ENCODE assay signal across 10 mouse cellular contexts in genomic region chr1:53061871-53062608, GRCm38 (mm10). TPM values are rescaled to one million over a fixed set of nuclear protein-coding genes. Genes with fewer than 3 reads are reported as not detected.
A peak's percentile ranks its signal among the peaks of the same experiment; 100 is the strongest.
DNase-seq lines count a peak whose midpoint lies in the region; ATAC-seq and TF ChIP-seq lines count a peak whose summit lies in the region.
"Had no signal": no experiment of that assay in that cellular context is flagged by ENCODE, and none has a peak within 500 bp of the region (broad histone marks: within the 10 kb centered on the region; RNA-seq: fewer than 3 reads in every experiment).

No protein-coding gene starts in this region.

- DNase-seq in forebrain, embryonic 11.5 days (ENCODE audit: low spot score), result no peak
- DNase-seq in midbrain, embryonic 14.5 days, result peak; percentile 20
- no peak for DNase-seq in midbrain, embryonic 10.5 days (ENCODE audit: low spot score)
- DNase-seq in limb, embryonic 14.5 days (ENCODE audit: low spot score), result peak; percentile 15
- DNase-seq in MN1 (ENCODE audit: low spot score), result no peak
- DNase-seq in cerebellum, postnatal 4 days (ENCODE audit: low spot score in 2 of 2), result no peak
- no peak for DNase-seq in thymus, postnatal 4 days

- no peaks in the 10 kb centered on the region for H3K27me3 ChIP-seq in forebrain, embryonic 13.5 days
- no peaks in the 10 kb centered on the region for H3K27me3 ChIP-seq in forebrain, embryonic 11.5 days (ENCODE audit: control insufficient read depth, insufficient read depth, low read length)
- H3K27me3 ChIP-seq in midbrain, embryonic 14.5 days (ENCODE audit: control insufficient read depth, insufficient read depth, low read length), result no peaks in the 10 kb centered on the region
- no peaks in the 10 kb centered on the region for H3K27me3 ChIP-seq in midbrain, embryonic 10.5 days (ENCODE audit: low read depth, poor library complexity, severe bottlenecking)
- H3K27me3 ChIP-seq in limb, embryonic 14.5 days (ENCODE audit: control insufficient read depth, insufficient read depth, low read length), result no peaks in the 10 kb centered on the region
- H3K27me3 ChIP-seq: liver, embryonic 15.5 days had no signal

- no peak overlapping the region for H3K27ac ChIP-seq in forebrain, embryonic 13.5 days
- H3K27ac ChIP-seq in forebrain, embryonic 11.5 days (ENCODE audit: low read depth, low read length), result no peak overlapping the region
- 0 out of 2 replicates have a peak overlapping the region, but pooled peaks have one; percentile 9 for H3K27ac ChIP-seq in midbrain, embryonic 14.5 days (replicated peaks; ENCODE audit: low read depth, low read length)
- H3K27ac ChIP-seq in midbrain, embryonic 10.5 days (replicated peaks), result no peak overlapping the region
- H3K27ac ChIP-seq in limb, embryonic 14.5 days (replicated peaks; ENCODE audit: low read depth, low read length), result no peak overlapping the region
- H3K27ac ChIP-seq: liver, embryonic 15.5 days had no signal

- WGBS in forebrain, embryonic 13.5 days, result 71% methylated on average over 13 of the region's 13 CpGs
- 80% methylated on average over 13 of the region's 13 CpGs for WGBS in forebrain, embryonic 11.5 days
- WGBS in midbrain, embryonic 14.5 days, result 53% methylated on average over 13 of the region's 13 CpGs
- 86% methylated on average over 13 of the region's 13 CpGs for WGBS in midbrain, embryonic 10.5 days
- 48% methylated on average over 13 of the region's 13 CpGs for WGBS in limb, embryonic 14.5 days

- H3K4me1 ChIP-seq in forebrain, embryonic 13.5 days, result peaks cover 8% of the 10 kb centered on the region; the same call in 1 of the 2 replicates
- H3K4me1 ChIP-seq in forebrain, embryonic 11.5 days (replicated peaks; ENCODE audit: control insufficient read depth, insufficient read depth, low read length), result no peaks in the 10 kb centered on the region
- 0 out of 2 replicates have a peak, but pooled peaks cover 10% of the 10 kb centered on the region for H3K4me1 ChIP-seq in midbrain, embryonic 14.5 days (ENCODE audit: control insufficient read depth, insufficient read depth, low read length)
- peaks cover 16% of the 10 kb centered on the region for H3K4me1 ChIP-seq in midbrain, embryonic 10.5 days
- H3K4me1 ChIP-seq in limb, embryonic 14.5 days (ENCODE audit: control insufficient read depth, insufficient read depth, low read length), result peaks cover 16% of the 10 kb centered on the region
- H3K4me1 ChIP-seq: liver, embryonic 15.5 days had no signal

- no peak overlapping the region for H3K4me3 ChIP-seq in forebrain, embryonic 13.5 days
- no peak overlapping the region for H3K4me3 ChIP-seq in forebrain, embryonic 11.5 days (ENCODE audit: low read depth, low read length)
- H3K4me3 ChIP-seq in midbrain, embryonic 14.5 days (replicated peaks; ENCODE audit: low read depth, low read length), result no peak overlapping the region
- H3K4me3 ChIP-seq in midbrain, embryonic 10.5 days, result no peak overlapping the region
- H3K4me3 ChIP-seq in limb, embryonic 14.5 days (replicated peaks; ENCODE audit: low read length), result peak overlapping the region; percentile 14; the same call in 1 of the 2 replicates
- H3K4me3 ChIP-seq: liver, embryonic 15.5 days had no signal

- H3K9ac ChIP-seq in forebrain, embryonic 13.5 days, result no peak overlapping the region
- H3K9ac ChIP-seq in forebrain, embryonic 11.5 days (ENCODE audit: low read length), result no peak overlapping the region
- H3K9ac ChIP-seq in midbrain, embryonic 14.5 days (replicated peaks; ENCODE audit: low read length), result no peak overlapping the region
- no peak overlapping the region for H3K9ac ChIP-seq in limb, embryonic 14.5 days (ENCODE audit: low read depth, low read length, severe bottlenecking)
- H3K9ac ChIP-seq: liver, embryonic 15.5 days had no signal

- H3K4me2 ChIP-seq in forebrain, embryonic 13.5 days, result no peak overlapping the region
- no peak overlapping the region for H3K4me2 ChIP-seq in forebrain, embryonic 11.5 days (ENCODE audit: low read depth, low read length, severe bottlenecking)
- no peak overlapping the region for H3K4me2 ChIP-seq in midbrain, embryonic 14.5 days (ENCODE audit: low read length)
- H3K4me2 ChIP-seq in limb, embryonic 14.5 days (replicated peaks; ENCODE audit: low read depth, low read length, severe bottlenecking), result peak overlapping the region; percentile 29
- H3K4me2 ChIP-seq: liver, embryonic 15.5 days had no signal

- TF ChIP-seq POLR2A in limb, embryonic 14.5 days (IDR thresholded peaks at IDR 0.05; ENCODE audit: borderline replicate concordance, extremely low read depth, insufficient read depth, insufficient read length), result no peak

- no peaks in the 10 kb centered on the region for H3K36me3 ChIP-seq in forebrain, embryonic 13.5 days (ENCODE audit: poor library complexity, severe bottlenecking)
- no peaks in the 10 kb centered on the region for H3K36me3 ChIP-seq in forebrain, embryonic 11.5 days (ENCODE audit: control insufficient read depth, insufficient read depth, low read length)
- H3K36me3 ChIP-seq in midbrain, embryonic 14.5 days (ENCODE audit: control insufficient read depth, insufficient read depth, low read length), result no peaks in the 10 kb centered on the region
- H3K36me3 ChIP-seq in midbrain, embryonic 10.5 days, result no peaks in the 10 kb centered on the region
- H3K36me3 ChIP-seq in limb, embryonic 14.5 days (ENCODE audit: control insufficient read depth, insufficient read depth, low read length), result no peaks in the 10 kb centered on the region
- H3K36me3 ChIP-seq: liver, embryonic 15.5 days had no signal

- no peaks in the 10 kb centered on the region for H3K9me3 ChIP-seq in forebrain, embryonic 13.5 days (replicated peaks)
- H3K9me3 ChIP-seq in forebrain, embryonic 11.5 days (ENCODE audit: control insufficient read depth, low read length), result no peaks in the 10 kb centered on the region
- H3K9me3 ChIP-seq in midbrain, embryonic 14.5 days (ENCODE audit: control insufficient read depth, low read length), result no peaks in the 10 kb centered on the region
- H3K9me3 ChIP-seq in midbrain, embryonic 10.5 days (replicated peaks), result no peaks in the 10 kb centered on the region
- H3K9me3 ChIP-seq in limb, embryonic 14.5 days (ENCODE audit: control insufficient read depth, low read length), result no peaks in the 10 kb centered on the region
- H3K9me3 ChIP-seq: liver, embryonic 15.5 days had no signal

- ATAC-seq in forebrain, embryonic 13.5 days, result peak; percentile 84; the same call in 1 of the 2 replicates
- ATAC-seq in forebrain, embryonic 11.5 days (replicated peaks; ENCODE audit: low FRiP score), result no peak
- no peak for ATAC-seq in midbrain, embryonic 14.5 days (ENCODE audit: low FRiP score, low TSS enrichment)
- no peak for ATAC-seq in limb, embryonic 14.5 days (ENCODE audit: low FRiP score, low read depth)
- ATAC-seq: Patski had no signal

RNA-seq across cellular contexts. Expression of gene Mstn, which starts 0.6 kb away (rescaled TPM):
- polyA plus RNA-seq in forebrain, embryonic 13.5 days (2015; fragmentation: Nextera tagmentation; extraction: Ambion mirVana), result 0.19 and 0.28 TPM in 2 replicates
- polyA plus RNA-seq in forebrain, embryonic 11.5 days (2014; fragmentation: Nextera tagmentation; extraction: Ambion mirVana), result 0.09 and 0.24 TPM in 2 replicates
- polyA plus RNA-seq in midbrain, embryonic 14.5 days (2014; fragmentation: Nextera tagmentation; extraction: Ambion mirVana), result 0.11 and 0.39 TPM in 2 replicates
- polyA plus RNA-seq in midbrain, embryonic 10.5 days (2016; fragmentation: Nextera tagmentation; extraction: Ambion mirVana), result 0.27 and 0.47 TPM in 2 replicates
- polyA plus RNA-seq in limb, embryonic 14.5 days (2012; rRNA removed), result 8.6 and 9.2 TPM in 2 replicates
- 15.0 and 20.4 TPM in 2 replicates for polyA plus RNA-seq in limb, embryonic 14.5 days (2014; fragmentation: Nextera tagmentation; extraction: Ambion mirVana)
- polyA plus RNA-seq: Patski had no signal

RNA-seq across cellular contexts. Expression of gene 1700019D03Rik, which starts 42.1 kb away (rescaled TPM):
- 2.2 and 2.6 TPM in 2 replicates for polyA plus RNA-seq in forebrain, embryonic 13.5 days (2015; fragmentation: Nextera tagmentation; extraction: Ambion mirVana)
- polyA plus RNA-seq in forebrain, embryonic 11.5 days (2014; fragmentation: Nextera tagmentation; extraction: Ambion mirVana), result 2.8 TPM in 2 replicates
- 2.8 and 3.0 TPM in 2 replicates for polyA plus RNA-seq in midbrain, embryonic 14.5 days (2014; fragmentation: Nextera tagmentation; extraction: Ambion mirVana)
- polyA plus RNA-seq in midbrain, embryonic 10.5 days (2016; fragmentation: Nextera tagmentation; extraction: Ambion mirVana), result 2.7 and 3.6 TPM in 2 replicates
- 0.96 and 0.97 TPM in 2 replicates for polyA plus RNA-seq in limb, embryonic 14.5 days (2012; rRNA removed)
- 3.2 and 3.5 TPM in 2 replicates for polyA plus RNA-seq in limb, embryonic 14.5 days (2014; fragmentation: Nextera tagmentation; extraction: Ambion mirVana)

Comparison
In these comparisons a context has a peak if more than half of its experiments do, and no peak if none do; other contexts are left out.
1. DNase-seq: peak in midbrain, embryonic 14.5 days (single experiment) and limb, embryonic 14.5 days (single experiment); none in forebrain, embryonic 11.5 days (single experiment), midbrain, embryonic 10.5 days (single experiment), MN1 (single experiment), cerebellum, postnatal 4 days (0 of 2) and thymus, postnatal 4 days (single experiment).